8 mouse cellular contexts compared by ENCODE assay signal in the genomic region with DNA sequence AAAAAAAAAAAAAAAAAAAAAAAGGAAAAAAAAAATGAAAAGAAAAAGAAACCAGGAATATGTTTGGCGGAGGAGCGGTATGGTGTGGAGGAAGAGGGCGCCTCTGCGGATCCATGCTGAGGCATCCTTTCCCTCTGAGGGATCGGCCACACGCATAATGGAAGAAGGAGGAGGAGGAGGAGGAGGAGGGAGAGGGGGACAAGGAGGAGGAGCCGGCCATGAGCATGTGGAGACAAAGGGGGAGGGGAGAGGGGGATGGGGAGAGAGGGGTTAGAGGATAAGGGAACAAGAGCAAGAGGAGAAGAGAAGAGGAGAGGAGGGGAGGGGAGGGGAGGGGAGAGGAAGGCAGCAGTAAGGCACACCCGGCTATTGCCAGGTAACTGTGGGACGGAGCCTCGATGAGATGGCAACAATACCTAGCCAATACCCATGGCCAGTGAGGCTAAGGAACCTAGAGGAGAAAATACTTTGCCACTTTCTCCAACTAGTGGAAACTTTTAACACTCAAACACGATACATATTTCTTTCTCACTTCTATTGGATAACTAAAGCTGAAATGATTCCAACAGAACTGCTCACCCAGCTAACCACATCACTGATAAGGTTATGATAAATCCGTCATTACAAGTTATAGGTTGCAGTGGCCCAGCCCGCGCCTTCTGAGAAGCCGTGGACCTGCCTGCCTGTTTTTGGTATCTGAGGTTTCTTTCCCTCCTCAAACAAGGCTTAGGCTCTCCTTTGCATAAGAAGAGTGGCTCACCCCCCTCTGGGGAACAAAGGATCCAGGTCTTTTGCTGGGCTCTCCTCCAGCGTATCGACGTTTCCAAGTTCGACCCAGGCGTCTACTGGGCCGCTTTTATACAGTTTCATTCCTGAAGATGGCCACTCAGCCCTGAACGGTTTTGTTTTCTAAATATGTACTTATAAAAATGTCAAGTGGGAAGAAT. TPM values are rescaled to one million over a fixed set of nuclear protein-coding genes. Genes with fewer than 3 reads are reported as not detected.
DNase-seq lines count a peak whose midpoint lies in the region; ATAC-seq and TF ChIP-seq lines count a peak whose summit lies in the region.

No protein-coding gene starts in this region.

- H3K4me2 ChIP-seq in heart, postnatal 0 days (ENCODE audit: low read depth, low read length): peak overlapping the region; percentile 23
- peak overlapping the region; percentile 34 for H3K4me2 ChIP-seq in forebrain, embryonic 14.5 days (ENCODE audit: low read length)
- H3K4me2 ChIP-seq in midbrain, embryonic 14.5 days (ENCODE audit: low read length): peak overlapping the region; percentile 29

- ATAC-seq in heart, postnatal 0 days (ENCODE audit: insufficient read depth, low read depth): no peak
- 0 out of 2 replicates have a peak, but pooled peaks have one; percentile 18 for ATAC-seq in forebrain, embryonic 14.5 days
- ATAC-seq in midbrain, embryonic 14.5 days (ENCODE audit: low FRiP score, low TSS enrichment): no peak; the same call in 1 of the 2 replicates

- TF ChIP-seq EP300 in heart, postnatal 0 days (IDR thresholded peaks at IDR 0.05; ENCODE audit: low read depth): no peak

- no peak for TF ChIP-seq CTCF in heart, postnatal 0 days (IDR thresholded peaks at IDR 0.05; ENCODE audit: low read depth)

- H3K27ac ChIP-seq in heart, postnatal 0 days (ENCODE audit: low read depth): no peak overlapping the region
- no peak overlapping the region for H3K27ac ChIP-seq in forebrain, embryonic 14.5 days (ENCODE audit: low read depth, low read length)
- H3K27ac ChIP-seq in midbrain, embryonic 14.5 days (replicated peaks; ENCODE audit: low read depth, low read length): no peak overlapping the region

- intact Hi-C loops in left cerebral cortex, postnatal 10 days (cut with DNase I): no loop called here

- 33% methylated on average over 20 of the region's 22 CpGs for WGBS in heart, postnatal 0 days
- WGBS in forebrain, embryonic 14.5 days: 18% methylated on average over 19 of the region's 22 CpGs
- WGBS in midbrain, embryonic 14.5 days: 12% methylated on average over 21 of the region's 22 CpGs

- no peaks in the 10 kb centered on the region for H3K27me3 ChIP-seq in heart, postnatal 0 days (ENCODE audit: control insufficient read depth, insufficient read depth, low read length)
- no peaks in the 10 kb centered on the region for H3K27me3 ChIP-seq in forebrain, embryonic 14.5 days (replicated peaks; ENCODE audit: control insufficient read depth, insufficient read depth, low read length)
- no peaks in the 10 kb centered on the region for H3K27me3 ChIP-seq in midbrain, embryonic 14.5 days (ENCODE audit: control insufficient read depth, insufficient read depth, low read length)

- H3K4me1 ChIP-seq in heart, postnatal 0 days (ENCODE audit: control insufficient read depth, insufficient read depth): peaks cover under 1% of the 10 kb centered on the region
- H3K4me1 ChIP-seq in forebrain, embryonic 14.5 days (ENCODE audit: control insufficient read depth, insufficient read depth, low read length): peaks cover 5% of the 10 kb centered on the region; the same call in 1 of the 2 replicates
- peaks cover 8% of the 10 kb centered on the region; the same call in 1 of the 2 replicates for H3K4me1 ChIP-seq in midbrain, embryonic 14.5 days (ENCODE audit: control insufficient read depth, insufficient read depth, low read length)

- H3K36me3 ChIP-seq in heart, postnatal 0 days (replicated peaks; ENCODE audit: control insufficient read depth, insufficient read depth, low read length): no peaks in the 10 kb centered on the region
- H3K36me3 ChIP-seq in forebrain, embryonic 14.5 days (ENCODE audit: control insufficient read depth, insufficient read depth, low read length): no peaks in the 10 kb centered on the region
- H3K36me3 ChIP-seq in midbrain, embryonic 14.5 days (ENCODE audit: control insufficient read depth, insufficient read depth, low read length): no peaks in the 10 kb centered on the region

- H3K9me3 ChIP-seq in heart, postnatal 0 days (replicated peaks; ENCODE audit: control insufficient read depth, low read length): no peaks in the 10 kb centered on the region
- H3K9me3 ChIP-seq in forebrain, embryonic 14.5 days (replicated peaks; ENCODE audit: control insufficient read depth, low read length): no peaks in the 10 kb centered on the region
- H3K9me3 ChIP-seq in midbrain, embryonic 14.5 days (ENCODE audit: control insufficient read depth, low read length): no peaks in the 10 kb centered on the region

- no peak overlapping the region for H3K9ac ChIP-seq in heart, postnatal 0 days (replicated peaks; ENCODE audit: low read depth, low read length)
- H3K9ac ChIP-seq in forebrain, embryonic 14.5 days (ENCODE audit: low read length): peak overlapping the region; percentile 25; the same call in 1 of the 2 replicates
- no peak overlapping the region; the same call in 1 of the 2 replicates for H3K9ac ChIP-seq in midbrain, embryonic 14.5 days (replicated peaks; ENCODE audit: low read length)

- DNase-seq in heart, postnatal 0 days (ENCODE audit: low spot score): no peak
- no peak for DNase-seq in heart, adult 9 months (ENCODE audit: low spot score in 2 of 2)
- peak; percentile 95 for DNase-seq in R1 (ENCODE audit: low read depth, low spot score)
- no peak for DNase-seq in forebrain, embryonic 14.5 days (ENCODE audit: low spot score)
- DNase-seq in midbrain, embryonic 14.5 days: peak; percentile 44
- no peak for DNase-seq in adipocyte (ENCODE audit: low spot score)
- DNase-seq in left cerebral cortex, postnatal 10 days (ENCODE audit: extremely low spot score in 1 of 2, low spot score in 2 of 2): no peak
- no peak for DNase-seq in thymus, adult 18-20 months

- no peak overlapping the region for H3K4me3 ChIP-seq in heart, postnatal 0 days (ENCODE audit: low read depth, low read length)
- 0 out of 2 replicates have a peak overlapping the region, but pooled peaks have one; percentile 4 for H3K4me3 ChIP-seq in forebrain, embryonic 14.5 days (ENCODE audit: low read depth, low read length)
- no peak overlapping the region for H3K4me3 ChIP-seq in midbrain, embryonic 14.5 days (replicated peaks; ENCODE audit: low read depth, low read length)

RNA-seq across cellular contexts. Expression of a gene that starts 13.4 kb away (rescaled TPM):
- total RNA-seq in heart, postnatal 0 days (2014; rRNA removed; ENCODE audit: low replicate concordance): 3.9 and 15.7 TPM in 2 replicates
- 8.7 and 9.5 TPM in 2 replicates for polyA plus RNA-seq in heart, postnatal 0 days (2015; fragmentation: Nextera tagmentation; extraction: Ambion mirVana)
- polyA plus RNA-seq in forebrain, embryonic 14.5 days (2014; fragmentation: Nextera tagmentation; extraction: Ambion mirVana): 13.1 and 18.0 TPM in 2 replicates
- 18.9 and 28.2 TPM in 2 replicates for polyA plus RNA-seq in midbrain, embryonic 14.5 days (2014; fragmentation: Nextera tagmentation; extraction: Ambion mirVana)
- 10 to 100 TPM; 40.2 to 46.7 TPM for total RNA-seq in left cerebral cortex, postnatal 10 days (2021)

Comparison
In these comparisons a context has a peak if more than half of its experiments do, and no peak if none do; other contexts are left out.
1. DNase-seq: peak in R1 (single experiment) and midbrain, embryonic 14.5 days (single experiment); none in heart, postnatal 0 days (single experiment), heart, adult 9 months (0 of 2), forebrain, embryonic 14.5 days (single experiment), adipocyte (single experiment), left cerebral cortex, postnatal 10 days (0 of 2) and thymus, adult 18-20 months (0 of 2).
2. Peak in every context shown above with its lines, with median percentiles within 50 percentile points of each other: H3K4me2 ChIP-seq.